Mouse (Mus musculus) retina, postnatal 1 day (tissue): ENCODE measurements around the gene Ulk2.
"Not testable (repeated sequence)": the region's sequence is repeated elsewhere in the genome, so short reads cannot be mapped to it uniquely, and the experiment has no call there.

Source experiments
- DNase-seq: peaks from one replicate; pipeline ENCODE4 v3.0.0-alpha.2; 2012

Ulk2 gene

DNA sequence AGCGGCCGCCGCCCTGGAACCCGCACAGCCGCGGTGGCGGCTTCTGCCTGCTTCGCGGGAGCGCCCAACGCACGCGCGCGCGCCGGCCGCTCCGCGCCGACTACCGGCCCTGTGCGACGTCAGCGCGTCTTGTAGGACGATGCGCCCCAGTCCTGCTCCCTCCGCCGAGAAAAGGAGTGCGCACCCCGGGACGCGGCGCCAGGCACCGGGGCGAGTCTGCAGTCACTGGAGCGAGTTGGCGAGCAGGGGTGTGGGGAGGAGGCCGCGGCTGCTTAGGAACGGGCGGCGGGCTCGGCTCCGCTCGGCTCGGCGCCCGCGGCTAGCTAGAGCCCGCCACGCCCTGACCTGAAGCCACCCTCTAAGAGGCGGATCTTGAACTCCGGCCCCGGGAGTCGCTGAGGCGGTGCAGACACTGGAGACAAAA lies at the start of gene Ulk2:
Gene Ulk2 (minus strand): TSS at position 86 of the 424 bp plus-strand sequence.
- peak; percentile 95 for DNase-seq

DNA sequence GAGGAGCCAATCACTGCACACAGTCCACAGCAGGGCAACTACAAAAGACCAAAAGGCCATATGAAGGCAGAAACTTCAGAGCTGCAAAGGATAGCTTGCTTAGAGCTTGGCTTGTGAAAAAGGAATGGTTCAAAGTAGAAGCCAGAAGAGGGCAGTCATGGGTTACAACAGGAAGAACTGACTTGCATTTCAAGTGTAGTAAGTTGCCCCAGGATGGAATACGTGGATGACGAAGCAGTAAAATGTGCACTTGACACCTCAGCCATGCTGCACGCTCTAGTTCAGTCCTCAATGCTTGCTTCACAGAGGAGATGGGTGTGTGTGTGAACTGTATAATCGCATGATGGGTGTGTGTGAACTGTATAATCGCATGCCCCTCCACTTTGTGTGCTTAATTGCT lies 27.3 kb upstream of the Ulk2 start:
- DNase-seq, result peak; percentile 16

DNA sequence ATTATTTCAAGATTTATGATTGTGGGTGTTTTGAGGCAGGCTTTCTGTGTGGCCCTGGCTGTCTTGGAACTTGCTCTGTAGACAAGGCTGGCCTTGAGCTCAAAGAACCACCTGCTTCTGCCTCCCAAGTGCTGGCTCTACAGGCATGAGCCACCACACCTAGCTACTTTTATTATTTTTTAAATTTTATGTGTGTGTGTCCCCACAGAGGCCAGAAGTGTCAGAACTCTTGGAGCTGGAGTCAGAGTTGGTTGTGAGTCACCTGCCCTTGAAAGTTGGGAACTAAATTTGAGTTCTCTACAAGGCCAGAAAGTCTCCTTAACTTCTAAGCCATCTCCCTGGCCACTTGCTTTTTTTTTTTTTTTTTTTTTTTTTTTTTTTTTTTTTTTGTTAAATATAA lies 25.0 kb upstream of the Ulk2 start:
- DNase-seq, result no peak

DNA sequence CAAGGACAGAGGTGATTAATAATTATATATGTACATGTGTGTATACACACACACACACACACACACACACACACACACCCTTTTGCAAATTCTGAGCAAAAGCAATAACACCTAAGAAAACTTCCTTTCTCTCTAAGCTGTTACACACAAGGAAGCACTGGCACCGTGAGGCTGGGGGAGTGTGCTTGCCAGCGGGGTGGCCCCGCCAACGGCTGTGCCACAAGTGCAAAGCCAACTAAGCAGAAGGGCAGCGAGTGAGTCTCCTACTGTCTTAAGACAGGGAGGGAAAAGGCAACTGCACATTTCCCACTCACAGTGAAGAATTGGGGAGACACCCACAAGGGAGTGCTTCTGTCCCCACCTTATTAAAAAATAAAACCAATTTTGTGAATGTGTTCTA lies 17.0 kb upstream of the Ulk2 start:
- no peak for DNase-seq

- DNase-seq, result no peak
Observed at GRCm38 (mm10) chr11:61866856-61867255, 12.0 kb upstream of the Ulk2 start.

DNA sequence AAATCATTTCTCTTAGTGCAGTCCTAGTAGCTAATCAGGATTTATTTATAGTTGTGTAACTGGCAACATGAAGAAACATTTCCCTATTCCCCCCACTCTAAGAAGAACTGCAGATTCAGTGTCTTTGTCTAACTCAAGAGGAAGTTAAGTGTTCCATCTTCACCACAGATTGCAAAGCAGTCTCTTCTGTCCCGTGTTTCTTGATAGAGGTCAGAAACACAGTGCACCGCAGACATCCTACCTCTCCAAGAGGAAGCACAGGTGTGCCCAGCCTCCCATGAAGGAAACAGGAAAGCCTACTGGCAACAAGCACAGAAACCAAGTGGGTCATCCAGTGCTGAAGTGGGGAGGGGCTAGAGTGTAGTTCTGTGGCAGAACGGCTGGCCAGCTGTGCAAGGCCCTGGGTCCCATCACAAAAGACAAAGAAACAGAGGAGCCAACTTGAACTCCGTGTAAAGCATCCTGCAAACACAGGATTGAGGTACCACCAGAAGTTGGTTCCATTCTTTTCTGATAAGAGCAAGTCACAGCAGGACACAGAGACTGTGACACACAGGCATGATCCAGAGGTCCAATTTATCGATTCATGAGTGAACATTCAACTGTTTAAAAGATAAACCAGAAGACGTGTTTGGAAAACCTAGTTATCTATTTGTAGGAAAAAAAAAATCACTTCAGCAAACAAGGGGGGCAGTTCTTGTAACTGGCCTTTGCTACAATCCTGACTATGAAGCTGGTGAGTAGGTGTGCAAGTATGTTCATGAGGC lies 7.1 kb upstream of the Ulk2 start:
- DNase-seq, result no peak

DNA sequence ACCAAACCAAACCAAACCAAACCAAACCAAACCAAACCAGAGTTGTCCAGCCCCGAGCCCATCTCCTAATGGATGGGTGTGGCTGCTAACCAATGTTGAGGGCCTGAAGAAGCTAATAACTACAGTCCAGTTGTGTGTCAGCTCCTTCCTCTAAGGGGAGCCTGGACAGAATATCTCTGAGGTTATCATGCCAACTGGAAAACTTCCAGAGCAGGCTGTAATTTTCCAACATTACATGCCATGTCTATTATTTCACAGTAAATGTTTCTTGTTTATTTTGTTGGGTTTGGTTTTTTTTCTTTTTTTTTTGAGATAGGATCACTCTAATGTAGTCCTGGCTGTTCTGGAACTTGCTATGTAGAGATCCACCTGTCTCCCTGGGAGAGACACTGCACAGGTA lies 4.4 kb upstream of the Ulk2 start:
- no peak for DNase-seq

GRCm38 (mm10) chr11:61855539-61855938 lies 666 bp upstream of the Ulk2 start:
- DNase-seq, result no peak

GRCm38 (mm10) chr11:61854211-61854987 lies 474 bp downstream of the Ulk2 start:
- peak; percentile 88 for DNase-seq

GRCm38 (mm10) chr11:61853659-61854058 lies 1.2 kb downstream of the Ulk2 start:
- DNase-seq, result no peak

DNA sequence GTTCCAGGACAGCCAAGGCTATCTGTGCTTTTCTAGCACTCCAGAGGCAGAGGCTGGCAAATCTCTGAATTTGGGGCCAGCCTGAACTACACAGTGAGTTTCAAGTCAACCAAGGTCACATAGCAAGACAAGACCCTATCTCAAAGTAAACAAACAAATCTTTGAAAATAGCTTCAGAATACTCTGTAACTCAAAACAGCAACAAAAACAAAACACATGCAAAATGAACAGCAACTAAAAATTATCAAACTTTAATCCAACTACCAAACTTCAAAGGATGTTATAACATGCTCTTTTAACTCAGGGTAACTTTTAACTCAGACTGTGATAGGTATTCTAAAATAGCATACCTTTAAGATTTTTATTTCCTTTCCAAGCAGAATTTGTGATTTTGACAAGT lies 2.0 kb downstream of the Ulk2 start:
- no peak for DNase-seq

GRCm38 (mm10) chr11:61851195-61851594 lies 3.7 kb downstream of the Ulk2 start:
- DNase-seq, result no peak

GRCm38 (mm10) chr11:61840663-61841062 lies 14.2 kb downstream of the Ulk2 start:
- DNase-seq, result not testable (repeated sequence)

DNA sequence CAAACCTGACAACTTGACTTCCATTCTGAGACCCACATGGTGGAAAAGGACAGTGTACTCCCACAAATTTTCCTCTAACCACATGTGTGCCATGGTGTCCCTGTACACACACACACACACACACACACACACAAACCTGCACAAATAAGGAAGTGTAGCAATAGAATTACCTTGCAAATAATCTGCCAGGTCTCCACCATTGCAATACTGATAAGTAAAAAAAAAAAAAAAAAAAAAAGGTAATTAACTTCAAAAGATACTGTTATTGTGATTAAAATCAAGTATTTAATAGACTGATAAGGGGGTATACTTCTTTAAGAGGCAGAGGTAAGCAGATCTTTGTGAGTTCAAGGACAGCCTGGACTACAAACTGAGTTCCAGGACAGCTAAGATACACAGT lies 14.9 kb downstream of the Ulk2 start:
- no peak for DNase-seq

- no peak for DNase-seq
Observed at GRCm38 (mm10) chr11:61839182-61839581, 15.7 kb downstream of the Ulk2 start.

DNA sequence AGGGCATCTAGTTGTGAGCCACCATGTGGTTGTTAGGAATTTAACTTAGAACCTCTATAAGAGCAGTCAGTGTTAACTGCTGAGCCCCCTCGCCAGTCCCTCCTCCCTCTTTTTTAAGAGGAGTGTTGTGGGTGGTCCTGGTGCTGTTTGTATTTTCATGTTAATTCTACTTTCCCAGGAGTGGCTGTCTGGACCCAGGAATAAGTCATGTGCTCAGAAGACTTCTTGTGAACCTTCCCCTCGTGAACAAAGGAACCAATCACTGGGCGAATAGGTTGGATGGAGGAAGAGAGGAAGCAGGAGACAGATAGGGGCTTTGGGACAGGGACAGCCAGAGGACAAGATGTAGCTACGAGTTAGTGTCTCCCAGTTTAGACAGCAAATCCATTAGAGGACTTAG lies 45.1 kb downstream of the Ulk2 start:
- DNase-seq, result peak; percentile 4

GRCm38 (mm10) chr11:61808551-61809117 lies 46.2 kb downstream of the Ulk2 start:
- no peak for DNase-seq

- no peak for DNase-seq
Observed at GRCm38 (mm10) chr11:61793441-61793840, 61.4 kb downstream of the Ulk2 start.

- no peak for DNase-seq
Observed at GRCm38 (mm10) chr11:61788550-61788949, 66.3 kb downstream of the Ulk2 start.

GRCm38 (mm10) chr11:61782526-61782925 lies 72.3 kb downstream of the Ulk2 start:
- not testable (repeated sequence) for DNase-seq

DNA sequence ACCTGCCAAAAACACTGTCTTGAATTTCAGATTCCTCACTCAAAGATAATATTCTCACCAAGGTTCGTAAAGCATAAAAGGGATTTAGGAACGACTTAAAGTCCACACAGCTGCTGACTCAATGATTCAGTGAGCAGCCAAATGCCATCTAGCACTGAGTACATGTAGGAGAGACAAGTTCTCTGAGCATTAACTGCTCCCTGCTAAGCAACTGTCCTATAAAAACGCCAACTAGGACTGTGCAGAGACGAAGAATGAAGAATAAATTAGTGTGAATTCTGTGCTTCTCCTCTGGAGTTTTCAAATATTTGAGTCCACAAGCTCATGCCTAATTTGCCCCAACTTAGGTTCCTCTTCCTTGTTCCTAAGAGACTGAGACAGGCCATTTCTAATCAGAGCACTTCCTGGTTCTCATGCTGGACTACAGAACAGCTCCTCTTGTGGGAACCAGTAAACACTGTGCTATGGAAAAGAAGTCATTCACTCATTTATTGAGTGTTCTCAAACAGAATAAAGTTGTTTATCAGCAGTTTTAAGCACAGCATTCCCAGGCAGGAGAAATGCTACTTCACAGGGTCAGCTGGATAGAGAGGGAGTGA lies 80.2 kb downstream of the Ulk2 start:
- DNase-seq, result no peak

DNA sequence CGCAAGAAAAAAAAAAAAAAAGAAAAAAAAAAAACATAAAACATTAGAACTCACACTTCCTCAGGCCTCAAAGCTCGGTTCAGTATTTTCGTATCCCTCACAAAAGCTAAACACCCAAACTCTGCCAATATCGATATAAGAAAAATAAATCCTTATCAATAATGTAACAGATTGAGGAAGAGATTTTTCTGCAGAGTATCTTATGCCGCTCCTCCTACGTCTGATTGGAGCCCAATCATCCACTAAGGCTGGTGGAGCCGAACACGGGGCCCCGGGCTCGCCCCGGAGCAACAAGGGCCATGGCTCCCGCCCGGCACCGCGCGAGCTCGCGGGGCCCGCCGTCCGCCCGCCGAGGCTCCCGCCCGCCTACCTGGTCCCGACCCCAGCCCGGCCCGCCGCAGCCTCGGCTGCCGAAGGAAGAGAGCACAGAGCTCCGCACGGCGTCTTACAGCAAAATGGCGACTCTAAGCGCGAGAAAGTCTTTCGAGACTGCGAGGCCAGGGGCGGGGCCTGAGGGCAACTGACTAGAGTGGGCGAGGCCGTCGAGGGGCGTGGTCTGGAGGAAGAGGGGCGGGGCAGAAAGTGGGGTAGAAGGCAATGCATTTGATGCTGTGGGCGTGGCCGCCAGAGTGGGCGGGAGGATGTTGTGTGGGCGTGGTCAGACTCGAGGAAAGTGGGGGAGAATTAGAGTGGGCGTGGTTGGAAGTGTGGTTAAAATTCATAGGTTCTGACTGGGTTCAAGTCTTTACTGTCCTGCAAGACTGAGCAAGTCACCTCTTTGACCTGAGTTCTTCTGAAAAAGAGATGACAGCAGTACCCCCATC lies 93.1 kb downstream of the Ulk2 start, which contains the start of gene Prpsap2:
Gene Prpsap2 (minus strand): TSS at position 505 of the 824 bp plus-strand sequence.
- DNase-seq, result peak; percentile 98
